Mouse (Mus musculus) cortical plate, adult 2 months (tissue): ENCODE measurements around the gene Anks1b.

Experiments
- CTCF ChIP-seq: fragments of 200-500 bp; IDR thresholded peaks from 2 replicates; pipeline ENCODE4 v1.5.1; 2011; ENCODE audit warnings: mild to moderate bottlenecking, control low read depth, low read length; ENCODE audit not compliant: insufficient read depth; ENCODE audit errors: extremely low read depth
- POLR2A ChIP-seq: fragments of 200-500 bp; IDR thresholded peaks from 2 replicates; pipeline ENCODE4 v1.6.1; 2011; ENCODE audit warnings: mild to moderate bottlenecking, low read length, control low read depth; ENCODE audit not compliant: insufficient read depth; ENCODE audit errors: extremely low read depth

DNA sequence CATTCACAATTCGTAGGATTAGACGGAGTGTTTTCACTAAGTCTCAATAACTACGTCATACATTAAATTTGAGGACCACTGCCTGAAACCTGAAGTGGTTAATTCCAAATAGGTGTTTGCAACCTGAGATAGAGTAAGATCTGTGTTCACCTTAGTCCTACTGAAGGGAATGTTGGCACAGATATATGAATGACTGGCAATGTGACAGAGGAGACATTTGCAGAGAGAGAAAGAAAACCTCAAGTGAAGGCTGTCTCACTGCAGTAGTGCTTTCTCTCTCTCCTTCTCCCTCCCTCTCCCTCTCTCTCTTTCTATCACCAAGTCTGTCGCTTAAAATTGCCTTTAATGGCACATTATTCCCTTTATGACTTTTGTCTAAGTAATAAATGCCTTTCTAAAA is 101.1 kb downstream of the Anks1b start:
- no peak for TF ChIP-seq CTCF
- TF ChIP-seq POLR2A, result no peak
